Mouse (Mus musculus) neural tube, embryonic 13.5 days (tissue): Measurements from ENCODE around the gene Ttc12. TPM values are rescaled to one million over a fixed set of nuclear protein-coding genes. Genes with fewer than 3 reads are reported as not detected.

Source experiments
- ATAC-seq: fragments of 200-750 bp; cut with Nextera tagmentation; 2 replicates; pipeline ENCODE4 v1.8.0; 2017; ENCODE audit warnings: low read depth, mild to moderate bottlenecking, moderate TSS enrichment, moderate library complexity
- H3K27ac ChIP-seq: fragments of 300-500 bp; sonication (generic); replicated peaks from 2 replicates; pipeline ENCODE4 v1.5.1; 2015; ENCODE audit warnings: moderate library complexity, mild to moderate bottlenecking, inconsistent platforms
- H3K27me3 ChIP-seq: fragments of 300-500 bp; sonication (generic); 2 replicates; pipeline ENCODE4 v1.6.1; 2015; ENCODE audit warnings: mild to moderate bottlenecking, inconsistent platforms
- H3K36me3 ChIP-seq: fragments of 300-500 bp; sonication (generic); 2 replicates; pipeline ENCODE4 v1.6.1; 2015; ENCODE audit warnings: mild to moderate bottlenecking, inconsistent platforms
- H3K4me1 ChIP-seq: fragments of 300-500 bp; sonication (generic); replicated peaks from 2 replicates; pipeline ENCODE4 v1.6.1; 2015; ENCODE audit warnings: inconsistent platforms
- H3K4me2 ChIP-seq: fragments of 300-500 bp; sonication (generic); 2 replicates; pipeline ENCODE4 v1.6.1; 2015; ENCODE audit warnings: inconsistent platforms, mild to moderate bottlenecking, moderate library complexity
- H3K4me3 ChIP-seq: fragments of 300-500 bp; sonication (generic); 2 replicates; pipeline ENCODE4 v1.5.1; 2015; ENCODE audit warnings: mild to moderate bottlenecking, inconsistent platforms
- H3K9ac ChIP-seq: fragments of 300-500 bp; sonication (generic); 2 replicates; pipeline ENCODE4 v1.6.1; 2015; ENCODE audit warnings: moderate library complexity, mild to moderate bottlenecking, inconsistent platforms
- H3K9me3 ChIP-seq: fragments of 300-500 bp; sonication (generic); 2 replicates; pipeline ENCODE4 v1.6.1; 2016; ENCODE audit warnings: inconsistent platforms
- WGBS: fragments of 180-500 bp; shearing (Covaris S2); methylation state at CpG from one replicate; pipeline ENCODE4 v1.1.7; 2015; 5-methylcytosine and 5-hydroxymethylcytosine counted together
- polyA plus RNA-seq: library from polyadenylated mRNA; unstranded; fragments of >200 nt; fragmentation: Nextera tagmentation; extraction: Ambion mirVana; gene quantifications from 2 replicates; pipeline ENCODE4 v1.2.1, GENCODE M21; 2015

Ttc12 gene
- polyA plus RNA-seq: 1.5 and 2.1 TPM in 2 replicates

DNA sequence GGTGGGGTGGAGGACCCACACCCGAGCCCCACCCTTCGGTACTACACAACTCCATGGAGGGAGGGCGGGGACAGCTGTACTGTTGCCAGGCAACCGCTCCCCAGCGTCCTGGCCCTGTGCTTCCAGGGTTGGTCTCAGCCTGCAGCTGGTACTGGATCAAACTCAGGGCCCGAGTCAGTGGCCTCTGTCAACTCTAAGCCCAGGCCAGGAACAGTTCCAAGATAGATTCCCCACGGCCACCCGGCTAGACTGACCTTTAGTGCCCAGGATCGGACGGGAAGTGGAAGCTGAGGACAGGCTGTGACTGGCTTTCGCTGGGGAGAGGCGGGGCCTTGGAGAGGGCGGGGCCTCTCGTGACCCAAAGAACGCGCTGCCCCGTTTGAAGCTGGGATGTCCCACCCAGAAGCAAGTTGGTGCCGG is at the start of gene Ttc12:
Gene Ttc12, minus strand, starts transcription at position 334 of the 420 bp plus-strand sequence.
- Histone ChIP-seq H3K27ac (no peak within 1 kb of the TSS), H3K9me3 (no peaks in the 10 kb centered on the region), H3K4me1 (peaks cover 35% of the 10 kb centered on the region), H3K4me3 (peak within 1 kb of the TSS; percentile 48), H3K36me3 (no peaks in the 10 kb centered on the region), H3K4me2 (peak within 1 kb of the TSS; percentile 73), H3K9ac (peak within 1 kb of the TSS; percentile 62), H3K27me3 (0 out of 2 replicates have a peak, but pooled peaks cover 4% of the 10 kb centered on the region)
- under 1% methylated on average over 18 of the region's 18 CpGs for WGBS
- peak; percentile 88 for ATAC-seq

DNA sequence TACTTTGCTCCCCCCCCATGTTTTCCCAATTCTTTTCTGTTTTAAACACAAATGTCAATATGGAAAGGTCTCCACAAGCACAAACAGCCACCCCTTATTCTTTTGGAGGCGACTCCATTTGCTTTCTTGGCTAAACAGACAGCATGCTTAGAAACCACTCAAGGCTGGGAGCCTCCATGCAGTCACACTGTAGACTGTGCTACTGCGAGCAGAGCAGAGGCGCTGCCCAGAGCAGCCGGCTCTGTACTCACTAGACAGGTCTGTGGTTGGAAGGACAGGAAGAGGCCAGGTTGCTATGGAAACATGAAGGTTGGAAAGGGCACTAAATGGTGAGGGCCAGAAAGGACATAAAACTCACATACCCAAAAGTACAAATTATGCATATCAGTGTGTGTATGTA is 48.9 kb upstream of the Ttc12 start:
- H3K27me3 ChIP-seq: no peaks in the 10 kb centered on the region
- no peak for ATAC-seq
- H3K9me3 ChIP-seq: no peaks in the 10 kb centered on the region
- H3K36me3 ChIP-seq: peaks cover 55% of the 10 kb centered on the region
- H3K4me3 ChIP-seq: no peak overlapping the region
- H3K27ac ChIP-seq: no peak overlapping the region
- 47% methylated on average over 4 of the region's 4 CpGs for WGBS
- no peak overlapping the region for H3K9ac ChIP-seq
- peaks cover 46% of the 10 kb centered on the region for H3K4me1 ChIP-seq
- no peak overlapping the region for H3K4me2 ChIP-seq

DNA sequence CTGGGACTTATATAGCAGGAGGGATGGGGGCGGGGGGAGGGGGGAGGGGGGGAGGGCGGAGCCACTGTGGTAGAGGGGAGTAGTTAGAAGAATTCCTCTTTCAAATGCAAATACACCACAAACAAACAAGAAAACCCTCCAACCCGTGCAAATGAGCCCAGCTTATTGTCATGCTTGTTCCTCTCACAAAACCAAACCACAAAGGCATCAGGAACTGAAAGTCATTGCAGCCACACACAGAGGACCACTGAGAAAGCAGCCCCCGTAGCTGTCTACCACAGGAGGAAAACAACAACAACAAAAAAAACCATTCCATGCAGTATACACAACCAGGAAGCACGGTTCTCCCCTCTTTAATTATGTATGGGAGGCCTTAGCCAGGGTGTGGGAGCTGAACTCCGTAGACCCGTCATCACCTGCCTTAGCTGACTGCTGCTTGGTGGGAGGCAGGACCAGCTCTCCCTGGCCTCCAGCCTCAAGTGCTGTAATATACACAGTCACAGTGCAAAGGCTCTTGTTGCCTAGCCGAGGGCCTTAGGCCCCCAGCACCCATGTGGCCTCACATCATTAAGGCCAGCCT is 48.0 kb upstream of the Ttc12 start:
- Histone ChIP-seq H3K4me1 (peaks cover 53% of the 10 kb centered on the region), H3K4me3 (no peak overlapping the region), H3K27ac (peak overlapping the region; percentile 35), H3K9me3 (no peaks in the 10 kb centered on the region), H3K27me3 (no peaks in the 10 kb centered on the region), H3K36me3 (peaks cover 48% of the 10 kb centered on the region), H3K4me2 (no peak overlapping the region), H3K9ac (no peak overlapping the region)
- 9% methylated on average over 7 of the region's 8 CpGs for WGBS
- ATAC-seq: peak; percentile 36; the same call in 1 of the 2 replicates

DNA sequence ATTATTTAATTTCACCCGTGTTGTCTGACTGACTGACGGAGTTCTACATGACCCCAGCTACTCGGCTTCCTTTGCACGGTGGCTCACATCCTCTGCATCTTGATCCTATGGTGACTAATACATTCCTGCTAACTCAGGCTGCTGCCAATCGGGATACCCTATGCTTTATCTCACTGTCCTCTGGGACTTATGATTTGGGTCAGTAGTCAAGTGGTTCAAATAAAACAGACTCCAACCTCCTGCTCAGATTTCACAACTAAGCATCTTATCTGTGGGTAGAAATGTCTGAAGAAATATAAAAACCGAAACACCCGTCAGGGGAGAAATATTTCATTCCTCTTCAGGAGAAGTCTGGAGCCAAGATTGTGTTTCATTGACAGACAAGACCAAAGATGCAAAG is 47.4 kb upstream of the Ttc12 start:
- Histone ChIP-seq H3K4me1 (peaks cover 56% of the 10 kb centered on the region), H3K9ac (no peak overlapping the region), H3K27me3 (no peaks in the 10 kb centered on the region), H3K36me3 (peaks cover 49% of the 10 kb centered on the region), H3K4me2 (no peak overlapping the region), H3K9me3 (no peaks in the 10 kb centered on the region), H3K4me3 (no peak overlapping the region), H3K27ac (no peak overlapping the region)
- WGBS: 76% methylated on average over 7 of the region's 7 CpGs
- ATAC-seq: no peak

DNA sequence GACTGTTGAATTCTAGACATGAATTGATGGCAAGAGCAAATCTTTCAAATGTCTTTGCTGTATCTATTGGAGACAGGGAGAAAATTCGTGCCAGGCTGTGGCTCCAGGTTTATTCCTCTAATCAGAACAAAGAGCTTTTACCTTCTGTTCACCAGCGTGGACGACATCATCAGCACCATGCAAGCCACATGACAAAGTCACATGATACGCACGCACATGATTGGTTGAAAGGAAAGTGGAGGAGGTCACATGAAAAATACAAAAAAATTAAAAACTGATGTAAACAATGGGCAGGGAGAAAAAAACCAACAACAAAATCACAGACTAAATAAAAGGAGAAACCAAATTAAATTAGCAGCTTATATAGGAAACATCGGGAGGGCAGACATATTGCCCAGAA is 45.8 kb upstream of the Ttc12 start:
- Histone ChIP-seq H3K27me3 (no peaks in the 10 kb centered on the region), H3K36me3 (peaks cover 38% of the 10 kb centered on the region), H3K4me3 (no peak overlapping the region), H3K4me2 (no peak overlapping the region), H3K9ac (no peak overlapping the region), H3K4me1 (peaks cover 62% of the 10 kb centered on the region), H3K9me3 (no peaks in the 10 kb centered on the region), H3K27ac (no peak overlapping the region)
- ATAC-seq: no peak
- 83% methylated on average over 6 of the region's 6 CpGs for WGBS

DNA sequence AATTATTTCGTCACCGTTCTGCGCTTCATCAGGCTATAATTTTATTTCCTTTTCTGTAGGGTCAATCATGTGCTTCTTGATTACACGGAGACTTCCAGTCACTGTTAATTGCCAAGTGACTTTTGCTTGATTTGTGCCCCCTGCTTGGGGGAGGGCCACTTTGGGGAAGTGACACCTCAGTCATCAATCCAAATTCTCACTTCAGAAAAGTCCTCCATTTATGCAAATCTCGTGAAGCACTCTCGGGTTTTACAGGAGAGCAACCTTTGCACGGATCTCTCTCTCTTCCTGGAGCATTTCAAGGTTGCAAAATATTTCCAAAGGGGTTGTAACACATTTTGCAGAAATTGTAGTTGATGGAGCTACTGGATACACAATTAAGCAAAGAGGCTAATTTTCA is 45.2 kb upstream of the Ttc12 start:
- H3K4me3 ChIP-seq: no peak overlapping the region
- WGBS: 47% methylated on average over 7 of the region's 7 CpGs
- H3K9me3 ChIP-seq: no peaks in the 10 kb centered on the region
- H3K4me2 ChIP-seq: no peak overlapping the region
- peaks cover 33% of the 10 kb centered on the region for H3K36me3 ChIP-seq
- no peak overlapping the region for H3K9ac ChIP-seq
- peaks cover 62% of the 10 kb centered on the region for H3K4me1 ChIP-seq
- no peaks in the 10 kb centered on the region for H3K27me3 ChIP-seq
- no peak for ATAC-seq
- H3K27ac ChIP-seq: no peak overlapping the region

DNA sequence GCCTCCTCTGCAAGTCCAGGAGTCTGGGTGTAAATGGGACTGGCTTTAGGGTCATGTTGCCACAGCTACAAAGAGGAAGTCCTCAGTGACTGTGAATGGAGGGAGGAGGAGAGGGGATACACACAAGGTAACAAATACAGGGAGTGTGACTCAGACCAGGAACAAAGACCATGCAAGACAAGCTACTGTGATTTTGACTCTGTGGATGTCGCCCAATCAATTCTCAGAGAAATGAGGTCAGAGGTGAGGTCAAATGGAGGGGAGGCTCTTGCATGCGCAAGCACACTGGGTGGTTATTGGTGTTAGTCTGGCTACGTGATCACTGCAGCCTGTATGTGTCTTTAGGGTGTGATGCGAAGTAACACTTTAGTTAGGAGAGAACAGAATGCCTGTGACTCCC is 44.7 kb upstream of the Ttc12 start:
- H3K9ac ChIP-seq: no peak overlapping the region
- H3K36me3 ChIP-seq: peaks cover 32% of the 10 kb centered on the region; the same call in 1 of the 2 replicates
- peaks cover 59% of the 10 kb centered on the region for H3K4me1 ChIP-seq
- no peak overlapping the region for H3K4me3 ChIP-seq
- no peak overlapping the region for H3K27ac ChIP-seq
- H3K9me3 ChIP-seq: no peaks in the 10 kb centered on the region
- WGBS: 40% methylated on average over 4 of the region's 4 CpGs
- no peak overlapping the region for H3K4me2 ChIP-seq
- H3K27me3 ChIP-seq: no peaks in the 10 kb centered on the region
- ATAC-seq: no peak

DNA sequence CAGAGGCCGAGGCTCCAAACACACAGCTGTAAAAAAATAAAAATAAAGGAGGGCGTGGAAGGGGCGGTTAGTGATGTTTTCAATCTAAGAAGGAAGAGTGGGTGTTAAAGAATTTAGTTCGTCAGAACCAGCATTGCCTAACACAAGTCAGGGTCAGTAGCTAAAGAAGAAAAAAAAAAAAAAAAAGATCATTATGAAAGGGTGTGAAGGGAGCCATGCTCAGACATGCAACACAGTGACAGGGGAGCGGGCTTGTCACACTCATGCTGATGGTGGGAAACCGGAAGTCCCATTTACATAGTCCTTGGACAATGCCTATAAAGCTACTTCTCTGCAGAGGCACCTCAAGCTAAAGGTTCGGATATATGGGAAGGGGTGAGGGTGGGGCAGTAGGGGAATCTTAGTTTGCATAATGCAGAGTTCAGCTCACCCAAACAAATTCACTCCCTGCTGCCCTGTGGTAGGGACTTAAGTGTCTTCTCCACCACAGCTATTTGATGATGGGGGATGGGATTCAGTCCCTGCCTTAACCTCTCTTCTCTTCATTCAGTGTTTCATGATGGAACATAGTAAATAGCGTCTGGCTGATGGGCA is 43.4 kb upstream of the Ttc12 start:
- Histone ChIP-seq H3K9ac (no peak overlapping the region), H3K36me3 (peaks cover 36% of the 10 kb centered on the region; the same call in 1 of the 2 replicates), H3K4me2 (no peak overlapping the region), H3K27me3 (no peaks in the 10 kb centered on the region), H3K9me3 (no peaks in the 10 kb centered on the region), H3K27ac (no peak overlapping the region), H3K4me1 (peaks cover 64% of the 10 kb centered on the region), H3K4me3 (no peak overlapping the region)
- 56% methylated on average over 8 of the region's 8 CpGs for WGBS
- no peak for ATAC-seq

DNA sequence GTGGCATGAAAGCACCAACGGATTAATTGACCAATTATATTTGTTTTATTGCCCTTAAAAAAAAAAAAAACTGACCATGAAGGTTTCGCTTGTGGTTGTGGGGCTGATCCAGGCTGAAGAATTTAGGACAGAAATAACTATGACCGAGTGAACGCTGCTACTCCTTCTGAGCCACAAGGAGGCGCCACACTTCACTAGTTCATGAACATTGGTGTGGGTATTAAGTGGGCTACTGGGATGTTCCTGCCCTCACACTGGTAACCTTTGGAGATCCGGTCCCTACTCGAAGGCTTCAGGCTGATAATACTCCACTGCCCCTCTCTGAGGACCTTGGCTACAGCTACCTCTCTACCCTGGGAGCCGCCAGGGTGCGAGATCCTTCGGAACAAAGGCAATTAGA is 42.9 kb upstream of the Ttc12 start:
- Histone ChIP-seq H3K4me1 (peaks cover 64% of the 10 kb centered on the region), H3K9ac (no peak overlapping the region), H3K27me3 (no peaks in the 10 kb centered on the region), H3K27ac (no peak overlapping the region), H3K4me2 (no peak overlapping the region), H3K36me3 (peaks cover 38% of the 10 kb centered on the region; the same call in 1 of the 2 replicates), H3K4me3 (no peak overlapping the region), H3K9me3 (no peaks in the 10 kb centered on the region)
- ATAC-seq: no peak
- WGBS: 47% methylated on average over 10 of the region's 10 CpGs

DNA sequence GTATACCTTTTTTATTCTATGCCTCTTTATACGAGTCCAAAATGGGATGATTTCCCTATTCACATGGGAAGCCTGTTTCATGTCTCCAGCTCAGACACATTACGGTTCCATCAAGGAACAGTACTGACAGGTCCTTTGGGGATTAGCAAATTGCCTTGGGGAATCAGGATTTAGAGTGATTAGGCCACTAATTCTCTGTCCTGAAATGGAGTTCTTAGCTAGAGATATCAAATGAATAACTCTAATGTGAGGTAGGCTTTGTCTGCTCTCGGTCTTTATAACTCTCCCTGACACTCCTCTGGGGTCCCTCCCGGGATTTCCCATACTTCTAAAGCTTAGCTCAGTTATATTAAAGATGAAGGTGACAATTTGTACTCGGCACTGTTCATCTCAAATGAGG is 42.0 kb upstream of the Ttc12 start:
- Histone ChIP-seq H3K9me3 (no peaks in the 10 kb centered on the region), H3K4me1 (peaks cover 61% of the 10 kb centered on the region), H3K36me3 (peaks cover 39% of the 10 kb centered on the region; the same call in 1 of the 2 replicates), H3K4me2 (no peak overlapping the region), H3K27ac (peak overlapping the region; percentile 78), H3K4me3 (no peak overlapping the region), H3K9ac (no peak overlapping the region), H3K27me3 (no peaks in the 10 kb centered on the region)
- WGBS: 67% methylated on average over 5 of the region's 5 CpGs
- ATAC-seq: no peak

DNA sequence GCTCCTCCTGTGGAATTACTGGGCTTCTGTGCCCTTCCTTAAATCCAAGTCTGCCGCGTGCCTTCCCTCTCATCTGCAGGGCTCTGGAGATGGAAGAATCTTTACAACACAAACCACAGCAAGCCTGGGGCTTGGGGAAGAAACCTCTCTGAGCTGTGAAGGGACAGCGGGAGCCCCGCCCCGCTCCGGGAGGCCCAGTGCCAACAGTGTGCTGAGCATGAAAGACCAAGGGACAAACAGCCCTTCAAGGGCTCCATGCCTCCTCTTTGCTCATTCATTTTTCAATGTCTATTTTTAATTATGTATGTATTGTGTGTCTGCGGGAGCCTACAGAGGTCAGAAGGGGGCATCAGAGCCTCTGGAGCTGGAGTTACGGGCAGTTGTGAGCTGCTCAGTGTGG is 41.3 kb upstream of the Ttc12 start:
- Histone ChIP-seq H3K36me3 (peaks cover 39% of the 10 kb centered on the region), H3K9me3 (no peaks in the 10 kb centered on the region), H3K4me1 (peaks cover 61% of the 10 kb centered on the region), H3K4me3 (no peak overlapping the region), H3K4me2 (no peak overlapping the region), H3K27me3 (no peaks in the 10 kb centered on the region), H3K9ac (no peak overlapping the region), H3K27ac (peak overlapping the region; percentile 78)
- WGBS: 50% methylated on average over 8 of the region's 8 CpGs
- peak; percentile 13; the same call in 1 of the 2 replicates for ATAC-seq

DNA sequence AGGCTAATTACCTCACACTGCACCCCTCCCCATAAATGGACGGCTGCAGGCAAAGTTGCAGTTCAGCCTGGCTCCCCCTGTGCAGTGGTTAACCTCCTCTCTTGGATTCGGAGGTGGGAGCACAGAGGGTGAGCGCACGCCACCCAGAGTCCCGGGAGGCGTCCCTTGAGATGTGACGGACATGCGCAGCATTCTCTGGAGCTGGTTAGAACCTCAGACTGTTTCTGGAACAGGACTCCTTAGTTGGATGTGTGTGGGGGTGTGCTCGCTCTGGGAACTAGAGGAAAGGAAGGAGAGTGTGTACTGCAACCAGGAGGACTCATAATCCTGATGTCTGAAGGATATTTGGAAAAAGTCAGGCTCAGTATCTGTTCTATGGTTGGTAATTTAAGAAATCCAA is 38.7 kb upstream of the Ttc12 start:
- Histone ChIP-seq H3K4me2 (no peak overlapping the region), H3K4me3 (no peak overlapping the region), H3K36me3 (peaks cover 48% of the 10 kb centered on the region), H3K9me3 (no peaks in the 10 kb centered on the region), H3K9ac (no peak overlapping the region), H3K27ac (no peak overlapping the region), H3K4me1 (peaks cover 54% of the 10 kb centered on the region), H3K27me3 (no peaks in the 10 kb centered on the region)
- 65% methylated on average over 9 of the region's 9 CpGs for WGBS
- no peak for ATAC-seq

DNA sequence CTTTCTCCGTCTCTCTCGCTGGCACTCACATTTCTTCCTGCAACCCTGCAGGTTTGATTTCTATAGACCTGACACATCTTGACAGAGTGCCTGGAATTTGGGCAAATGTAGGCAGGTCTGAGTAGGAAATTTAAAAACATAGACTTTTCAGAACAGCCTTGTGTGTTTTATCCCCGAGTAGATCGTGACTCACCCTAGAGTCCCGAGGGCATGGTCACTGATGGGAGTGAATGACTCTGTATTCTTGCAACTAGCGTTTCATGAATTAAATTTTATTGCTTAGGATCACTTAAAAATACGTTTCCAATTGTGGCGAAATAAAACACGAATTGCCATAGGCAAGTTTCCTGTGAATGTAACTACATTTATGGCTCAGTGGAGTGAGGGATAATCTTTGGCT is 37.9 kb upstream of the Ttc12 start:
- Histone ChIP-seq H3K9me3 (no peaks in the 10 kb centered on the region), H3K27ac (no peak overlapping the region), H3K4me2 (no peak overlapping the region), H3K4me1 (peaks cover 46% of the 10 kb centered on the region), H3K4me3 (no peak overlapping the region), H3K36me3 (peaks cover 53% of the 10 kb centered on the region), H3K27me3 (no peaks in the 10 kb centered on the region), H3K9ac (no peak overlapping the region)
- WGBS: 62% methylated on average over 9 of the region's 9 CpGs
- ATAC-seq: no peak
